Mouse (Mus musculus): ENCODE measurements around the gene Sh3bgrl.

The Sh3bgrl gene

GRCm38 (mm10) chrX:109132463-109132862 is 37.3 kb downstream of the Sh3bgrl start:
- DNase-seq (ENCODE audit: low spot score) = peak; percentile 16

- DNase-seq (ENCODE audit: low spot score) = peak; percentile 40
These were observed 38.3 kb downstream of the Sh3bgrl start for GRCm38 (mm10) chrX:109133500-109133899.

- DNase-seq (ENCODE audit: low spot score) = peak; percentile 31
These were observed 41.1 kb downstream of the Sh3bgrl start for GRCm38 (mm10) chrX:109136306-109136705.

- DNase-seq (ENCODE audit: low spot score) = peak; percentile 21
These were observed 41.7 kb downstream of the Sh3bgrl start for GRCm38 (mm10) chrX:109136820-109137219.

GRCm38 (mm10) chrX:109137295-109137694 is 42.1 kb downstream of the Sh3bgrl start:
- DNase-seq (ENCODE audit: low spot score) = peak; percentile 63

- DNase-seq (ENCODE audit: low spot score) = no peak
These were observed 46.2 kb downstream of the Sh3bgrl start for GRCm38 (mm10) chrX:109141337-109141870.

GRCm38 (mm10) chrX:109142281-109142680 is 47.1 kb downstream of the Sh3bgrl start:
- peak; percentile 27 for DNase-seq (ENCODE audit: low spot score)

GRCm38 (mm10) chrX:109145779-109146178 is 50.6 kb downstream of the Sh3bgrl start:
- peak; percentile 46 for DNase-seq (ENCODE audit: low spot score)

- DNase-seq (ENCODE audit: low spot score) = no peak
These were observed 51.9 kb downstream of the Sh3bgrl start for GRCm38 (mm10) chrX:109147108-109147507.

GRCm38 (mm10) chrX:109151228-109151627 is 56.1 kb downstream of the Sh3bgrl start:
- no peak for DNase-seq (ENCODE audit: low spot score)

- no peak for DNase-seq (ENCODE audit: low spot score)
These were observed 65.2 kb downstream of the Sh3bgrl start for GRCm38 (mm10) chrX:109160326-109160725.

GRCm38 (mm10) chrX:109160901-109161300 is 65.7 kb downstream of the Sh3bgrl start:
- no peak for DNase-seq (ENCODE audit: low spot score)

GRCm38 (mm10) chrX:109175038-109175437 is 79.9 kb downstream of the Sh3bgrl start:
- DNase-seq (ENCODE audit: low spot score) = peak; percentile 7

- no peak for DNase-seq (ENCODE audit: low spot score)
These were observed 80.3 kb downstream of the Sh3bgrl start for GRCm38 (mm10) chrX:109175470-109175869.

- DNase-seq (ENCODE audit: low spot score) = no peak
These were observed 89.7 kb downstream of the Sh3bgrl start for GRCm38 (mm10) chrX:109184706-109185478.

GRCm38 (mm10) chrX:109189607-109190006 is 94.4 kb downstream of the Sh3bgrl start:
- peak; percentile 40 for DNase-seq (ENCODE audit: low spot score)

GRCm38 (mm10) chrX:109190969-109191368 is 95.8 kb downstream of the Sh3bgrl start:
- DNase-seq (ENCODE audit: low spot score) = peak; percentile 54

- DNase-seq (ENCODE audit: low spot score) = peak; percentile 7
These were observed 96.3 kb downstream of the Sh3bgrl start for GRCm38 (mm10) chrX:109191436-109191835.

- no peak for DNase-seq (ENCODE audit: low spot score)
These were observed 101.3 kb downstream of the Sh3bgrl start, which contains the start of gene Gm6377 for GRCm38 (mm10) chrX:109196468-109196867. Gm6377 (plus strand) TSS chrX:109196756.

GRCm38 (mm10) chrX:109207843-109208242 is 112.7 kb downstream of the Sh3bgrl start:
- DNase-seq (ENCODE audit: low spot score) = no peak

GRCm38 (mm10) chrX:109228720-109229119 is 133.6 kb downstream of the Sh3bgrl start:
- no peak for DNase-seq (ENCODE audit: low spot score)

GRCm38 (mm10) chrX:109235383-109236036 is 140.3 kb downstream of the Sh3bgrl start:
- no peak for DNase-seq (ENCODE audit: low spot score)

- peak; percentile 53 for DNase-seq (ENCODE audit: low spot score)
These were observed 143.0 kb downstream of the Sh3bgrl start for GRCm38 (mm10) chrX:109238163-109238562.
